Mouse (Mus musculus) heart, adult 9 months (tissue): ENCODE data around the gene Wdr63.

ENCODE experiments used
- DNase-seq, 2 experiments: peaks; one replicate each; pipeline ENCODE4 v3.0.0; 2022; ENCODE audit warnings: low spot score in 2 of 2

Wdr63 gene

GRCm38 (mm10) chr3:146053082-146053814 lies 54.7 kb downstream of the Wdr63 start:
- DNase-seq = no peak

- DNase-seq = no peak
Measured at GRCm38 (mm10) chr3:146051277-146052007, 56.5 kb downstream of the Wdr63 start.

- no peak for DNase-seq
Measured at GRCm38 (mm10) chr3:146049951-146050350, 58.0 kb downstream of the Wdr63 start.

GRCm38 (mm10) chr3:146047704-146048207 lies 60.2 kb downstream of the Wdr63 start:
- DNase-seq = peak; percentile 21 to 44

GRCm38 (mm10) chr3:146046076-146046475 lies 61.9 kb downstream of the Wdr63 start:
- no peak for DNase-seq

- peak in 1 of 2 experiments; percentile 8 for DNase-seq
Measured at GRCm38 (mm10) chr3:146044977-146045376, 63.0 kb downstream of the Wdr63 start.

GRCm38 (mm10) chr3:146041382-146041781 lies 66.5 kb downstream of the Wdr63 start:
- DNase-seq = peak; percentile 47 to 57

GRCm38 (mm10) chr3:146039132-146039903 lies 68.6 kb downstream of the Wdr63 start:
- no peak for DNase-seq

GRCm38 (mm10) chr3:146037906-146038305 lies 70.0 kb downstream of the Wdr63 start:
- DNase-seq = no peak

GRCm38 (mm10) chr3:146032976-146033375 lies 75.0 kb downstream of the Wdr63 start:
- no peak for DNase-seq

GRCm38 (mm10) chr3:146030255-146030836 lies 77.6 kb downstream of the Wdr63 start:
- DNase-seq = no peak

- no peak for DNase-seq
Measured at GRCm38 (mm10) chr3:146029234-146029633, 78.7 kb downstream of the Wdr63 start.

- DNase-seq = no peak
Measured at GRCm38 (mm10) chr3:146028406-146028805, 79.5 kb downstream of the Wdr63 start.

- DNase-seq = no peak
Measured at GRCm38 (mm10) chr3:146027116-146027515, 80.8 kb downstream of the Wdr63 start.

GRCm38 (mm10) chr3:146025499-146025898 lies 82.4 kb downstream of the Wdr63 start:
- no peak for DNase-seq

- no peak for DNase-seq
Measured at GRCm38 (mm10) chr3:146024746-146025145, 83.2 kb downstream of the Wdr63 start.

- DNase-seq = no peak
Measured at GRCm38 (mm10) chr3:146022232-146022631, 85.7 kb downstream of the Wdr63 start.

- DNase-seq = no peak
Measured at GRCm38 (mm10) chr3:146017521-146017920, 90.4 kb downstream of the Wdr63 start.

- DNase-seq = no peak
Measured at GRCm38 (mm10) chr3:146016979-146017378, 91.0 kb downstream of the Wdr63 start.

GRCm38 (mm10) chr3:146014321-146014720 lies 93.6 kb downstream of the Wdr63 start:
- DNase-seq = no peak

- DNase-seq = no peak
Measured at GRCm38 (mm10) chr3:146013490-146013889, 94.4 kb downstream of the Wdr63 start.
